Mouse (Mus musculus): Measurements from ENCODE around the gene Ifna15.

DNA sequence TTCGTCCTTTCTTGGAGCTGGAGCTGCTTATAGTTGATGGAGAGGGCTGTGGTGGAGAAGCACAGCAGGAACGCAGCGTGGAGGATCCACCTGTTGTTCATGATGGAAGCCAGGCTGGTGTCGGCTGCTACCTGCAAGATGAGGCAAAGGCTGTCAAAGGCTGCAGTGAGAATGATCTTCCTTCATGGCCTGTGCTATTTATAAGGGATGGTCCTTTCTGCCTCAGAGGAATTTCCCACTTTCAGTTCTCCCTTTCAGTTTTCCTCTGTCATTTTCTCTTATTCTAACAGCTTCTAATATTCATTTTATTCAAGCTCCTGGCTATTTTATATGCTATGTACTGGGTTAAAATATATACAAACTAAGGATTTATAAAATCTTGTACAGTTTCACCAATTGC, 35.4 kb downstream of the Ifna15 start, which contains the start of gene Ifnb1:
- no peak for TF ChIP-seq CTCF (conservative IDR thresholded peaks at IDR 0.05; ENCODE audit: low read length)
- no peak for TF ChIP-seq POU5F1 (IDR thresholded peaks at IDR 0.05; ENCODE audit: borderline replicate concordance, low read length)
